Mouse (Mus musculus): ENCODE results near the gene Olfr730.

The Olfr730 gene

GRCm38 (mm10) chr14:50188098-50188497 is at the start of gene Olfr730:
Gene Olfr730 (minus strand): TSS chr14:50188198.
- DNase-seq (ENCODE audit: low read depth, low spot score) = no peak

- no peak for DNase-seq (ENCODE audit: low read depth, low spot score)
Measured at GRCm38 (mm10) chr14:50152810-50153209, 35.2 kb downstream of the Olfr730 start, which contains the start of gene Olfr729. Gene Olfr729 (minus strand): TSS chr14:50152910.

GRCm38 (mm10) chr14:50142580-50142979 is 45.4 kb downstream of the Olfr730 start, which contains the start of gene Olfr728:
Gene Olfr728 (minus strand): TSS chr14:50142680.
- DNase-seq (ENCODE audit: low read depth, low spot score) = no peak
